Mouse (Mus musculus): Measurements from ENCODE around the gene Rpain. TPM values are rescaled to one million over a fixed set of nuclear protein-coding genes. Genes with fewer than 3 reads are reported as not detected.

Gene Rpain
- total RNA-seq, 2 experiments from 2014 or later: 15.0 to 18.5 TPM

GRCm38 (mm10) chr11:71001167-71001566 is 31.2 kb downstream of the Rpain start:
- no peak for DNase-seq

- DNase-seq: no peak
These were observed 33.8 kb downstream of the Rpain start for GRCm38 (mm10) chr11:71003611-71004315.

GRCm38 (mm10) chr11:71004316-71004773 is 34.3 kb downstream of the Rpain start, which contains the start of gene Dhx33:
Gene Dhx33 (minus strand): TSS chr11:71004437.
- peak; percentile 98 for DNase-seq

GRCm38 (mm10) chr11:71005046-71005445 is 35.0 kb downstream of the Rpain start:
- DNase-seq: no peak

- DNase-seq: no peak
These were observed 37.0 kb downstream of the Rpain start for GRCm38 (mm10) chr11:71007026-71007425.

GRCm38 (mm10) chr11:71007831-71008230 is 37.8 kb downstream of the Rpain start:
- no peak for DNase-seq

GRCm38 (mm10) chr11:71008321-71008720 is 38.3 kb downstream of the Rpain start:
- DNase-seq: no peak

- no peak for DNase-seq
These were observed 42.7 kb downstream of the Rpain start for GRCm38 (mm10) chr11:71012743-71013142.

- no peak for DNase-seq
These were observed 47.0 kb downstream of the Rpain start for GRCm38 (mm10) chr11:71017051-71017450.

- no peak for DNase-seq
These were observed 48.6 kb downstream of the Rpain start for GRCm38 (mm10) chr11:71018416-71019200.

GRCm38 (mm10) chr11:71019201-71020068 is 49.4 kb downstream of the Rpain start, which contains the start of the genes Mis12 and Derl2:
Gene Mis12 (plus strand): TSS chr11:71019611.
Gene Derl2 (minus strand): TSS chr11:71019841.
- DNase-seq: peak; percentile 98

Other genes with a start within 250 kb of the Rpain start
- gene Zfp3, start 206.0 kb upstream of the Rpain start, total RNA-seq (2021): 10 to 100 TPM; 11.8 to 12.1 TPM
- not detected for gene Scimp, start 157.6 kb upstream of the Rpain start, total RNA-seq (2021)
- 10 to 100 TPM; 34.7 to 38.0 TPM for gene Rabep1, start 125.4 kb upstream of the Rpain start, total RNA-seq (2021)
- gene Nup88, start 240 bp upstream of the Rpain start, total RNA-seq (2021): 10 to 100 TPM; 70.1 to 72.2 TPM
- 100 to 1,000 TPM; 233 to 253 TPM for gene C1qbp, start 12.8 kb downstream of the Rpain start, total RNA-seq (2021)
- 10 to 100 TPM; 15.0 to 16.9 TPM for gene Dhx33, start 34.2 kb downstream of the Rpain start, total RNA-seq (2021)
- 10 to 100 TPM; 15.2 to 15.3 TPM for gene Mis12, start 49.4 kb downstream of the Rpain start, total RNA-seq (2021)
- 10 to 100 TPM; 22.2 to 24.9 TPM for gene Derl2, start 49.6 kb downstream of the Rpain start, total RNA-seq (2021)
- gene 6330403K07Rik, start 63.3 kb downstream of the Rpain start, total RNA-seq (2021): 1 to 10 TPM; 5.2 to 5.6 TPM
- under 1 TPM; 0.29 to 0.36 TPM for gene Nlrp1a, start 174.5 kb downstream of the Rpain start, total RNA-seq (2021)

Data from heart, postnatal 4 days (tissue).